Mouse (Mus musculus): ENCODE measurements around the gene 5330417H12Rik.

DNA sequence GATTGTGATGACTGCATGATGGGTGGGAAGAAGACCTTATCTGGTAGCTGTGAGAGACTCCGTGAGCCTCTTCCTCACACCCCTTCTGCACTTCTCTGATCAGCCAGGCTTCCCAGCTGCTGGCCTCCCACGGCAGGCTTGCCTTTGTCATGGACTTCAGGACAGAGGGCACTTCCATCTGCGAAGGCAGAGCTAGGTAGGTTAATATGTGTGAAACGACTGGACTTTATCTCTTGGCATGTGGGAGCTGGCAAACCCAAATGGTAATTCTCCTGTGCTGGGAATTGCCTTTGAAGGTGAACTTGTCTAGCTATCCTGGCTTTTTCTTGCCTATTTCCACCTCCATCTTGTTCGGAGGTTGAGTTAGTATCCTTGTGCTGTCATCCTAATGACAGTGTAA lies 24.3 kb downstream of the 5330417H12Rik start:
- TF ChIP-seq CTCF (IDR thresholded peaks at IDR 0.05; ENCODE audit: low read depth, low read length), result no peak
- TF ChIP-seq GATA2 (IDR thresholded peaks at IDR 0.05; ENCODE audit: borderline replicate concordance, low read depth, low read length), result no peak
- no peak for TF ChIP-seq GATA1 (IDR thresholded peaks at IDR 0.05; ENCODE audit: borderline replicate concordance, low read length)
